Mouse (Mus musculus) testis, postnatal 14 days (tissue): ENCODE results near the gene Lpin2.

ENCODE experiments used
- DNase-seq: peaks from one replicate; pipeline ENCODE4 v3.0.0; 2021; ENCODE audit warnings: low spot score

The Lpin2 gene

GRCm38 (mm10) chr17:71264739-71265138 is 82.4 kb downstream of the Lpin2 start:
- no peak for DNase-seq

- no peak for DNase-seq
These were observed 83.1 kb downstream of the Lpin2 start for GRCm38 (mm10) chr17:71265336-71266051.

- no peak for DNase-seq
These were observed 85.0 kb downstream of the Lpin2 start for GRCm38 (mm10) chr17:71267374-71267773.

- no peak for DNase-seq
These were observed 85.8 kb downstream of the Lpin2 start for GRCm38 (mm10) chr17:71268152-71268551.

- DNase-seq = no peak
These were observed 86.2 kb downstream of the Lpin2 start for GRCm38 (mm10) chr17:71268599-71268998.

- no peak for DNase-seq
These were observed 91.5 kb downstream of the Lpin2 start for GRCm38 (mm10) chr17:71273901-71274300.

GRCm38 (mm10) chr17:71276771-71277170 is 94.4 kb downstream of the Lpin2 start:
- DNase-seq = no peak

- DNase-seq = no peak
These were observed 95.5 kb downstream of the Lpin2 start for GRCm38 (mm10) chr17:71277701-71278491.

GRCm38 (mm10) chr17:71282716-71283115 is 100.4 kb downstream of the Lpin2 start:
- no peak for DNase-seq

- DNase-seq = peak; percentile 60
These were observed 100.9 kb downstream of the Lpin2 start for GRCm38 (mm10) chr17:71283237-71283636.

GRCm38 (mm10) chr17:71284890-71285289 is 102.5 kb downstream of the Lpin2 start:
- no peak for DNase-seq

- DNase-seq = no peak
These were observed 103.6 kb downstream of the Lpin2 start for GRCm38 (mm10) chr17:71285929-71286328.

- DNase-seq = no peak
These were observed 105.2 kb downstream of the Lpin2 start for GRCm38 (mm10) chr17:71287586-71287985.

GRCm38 (mm10) chr17:71288145-71288758 is 105.9 kb downstream of the Lpin2 start:
- DNase-seq = no peak

GRCm38 (mm10) chr17:71288808-71289548 is 106.6 kb downstream of the Lpin2 start:
- no peak for DNase-seq

GRCm38 (mm10) chr17:71289572-71290176 is 107.3 kb downstream of the Lpin2 start:
- DNase-seq = no peak

GRCm38 (mm10) chr17:71290486-71291410 is 108.4 kb downstream of the Lpin2 start:
- DNase-seq = no peak

GRCm38 (mm10) chr17:71291897-71292420 is 109.6 kb downstream of the Lpin2 start:
- no peak for DNase-seq

- no peak for DNase-seq
These were observed 110.5 kb downstream of the Lpin2 start for GRCm38 (mm10) chr17:71292897-71293296.

GRCm38 (mm10) chr17:71294570-71294969 is 112.2 kb downstream of the Lpin2 start:
- no peak for DNase-seq
